Mouse (Mus musculus): ENCODE results near the gene Usp8.

GRCm38 (mm10) chr2:126743389-126743788, 36.3 kb downstream of the Usp8 start:
- no peak for TF ChIP-seq CTCF (conservative IDR thresholded peaks at IDR 0.05; ENCODE audit: low read length)
- TF ChIP-seq NANOG (IDR thresholded peaks at IDR 0.05; ENCODE audit: borderline replicate concordance, low read length), result no peak

Data from E14TG2a.4 (cell line).